ENCODE assay signal across 9 mouse cellular contexts in genomic region chr7:81954208-81954846, GRCm38 (mm10). TPM values are rescaled to one million over a fixed set of nuclear protein-coding genes. Genes with fewer than 3 reads are reported as not detected.
DNase-seq lines count a peak whose midpoint lies in the region; TF ChIP-seq lines count a peak whose summit lies in the region.
"Had no signal": no experiment of that assay in that cellular context is flagged by ENCODE, and none has a peak within 500 bp of the region (broad histone marks: within the 10 kb centered on the region; RNA-seq: fewer than 3 reads in every experiment).

No protein-coding gene starts in this region.

- TF ChIP-seq POLR2A in small intestine, adult 2 months (IDR thresholded peaks at IDR 0.05; ENCODE audit: low read depth, low read length): no peak

- H3K36me3 ChIP-seq in small intestine, adult 2 months (ENCODE audit: control insufficient read depth, insufficient read depth, low read length): no peaks in the 10 kb centered on the region
- H3K36me3 ChIP-seq: heart, embryonic 15.5 days had no signal

- TF ChIP-seq CTCF in small intestine, adult 2 months (IDR thresholded peaks at IDR 0.05; ENCODE audit: extremely low read depth, insufficient read length, insufficient replicate concordance, low read depth, low read length): peak; percentile 10; the same call in 1 of the 2 replicates

- H3K4me3 ChIP-seq in small intestine, adult 2 months (ENCODE audit: low read depth, low read length): no peak overlapping the region
- H3K4me3 ChIP-seq: heart, embryonic 15.5 days had no signal

- peak; percentile 37 for DNase-seq in embryo, embryonic 10 days (ENCODE audit: low spot score)
- DNase-seq in embryo, embryonic 9.5 days (ENCODE audit: extremely low spot score): no peak
- DNase-seq in left cerebral cortex, adult 18-20 months (ENCODE audit: low spot score in 2 of 2): peak; percentile 25
- DNase-seq in left cerebral cortex, postnatal 4 days: no peak
- DNase-seq in MN1 (ENCODE audit: low spot score): peak; percentile 21
- peak; percentile 37 for DNase-seq in kidney, postnatal 14 days
- DNase-seq in ovary, postnatal 10 days (ENCODE audit: low spot score): no peak

- H3K27me3 ChIP-seq in small intestine, adult 2 months (ENCODE audit: control insufficient read depth, insufficient read depth, low read length): no peaks in the 10 kb centered on the region

- no peak overlapping the region for H3K27ac ChIP-seq in small intestine, adult 2 months (ENCODE audit: insufficient read depth, low read depth, low read length)
- H3K27ac ChIP-seq: heart, embryonic 15.5 days had no signal

- H3K4me1 ChIP-seq in small intestine, adult 2 months (ENCODE audit: control insufficient read depth, insufficient read depth, insufficient read length, low read length): no peaks in the 10 kb centered on the region
- H3K4me1 ChIP-seq: heart, embryonic 15.5 days had no signal

- intact Hi-C loops in left cerebral cortex, postnatal 4 days (cut with DNase I): no loop called here

RNA-seq across cellular contexts. Expression of gene Hdgfl3, which starts 20.1 kb away (rescaled TPM):
- total RNA-seq in left cerebral cortex, adult 18-20 months (2021): 10 to 100 TPM; 79.9 to 83.2 TPM
- total RNA-seq in left cerebral cortex, postnatal 4 days (2021): 100 to 1,000 TPM; 124 to 126 TPM
- polyA plus RNA-seq in small intestine, adult 2 months (2012; rRNA removed): 1.0 and 1.3 TPM in 2 replicates

RNA-seq across cellular contexts. Expression of gene Bnc1, which starts 37.8 kb away (rescaled TPM):
- not detected for total RNA-seq in left cerebral cortex, adult 18-20 months (2021)
- total RNA-seq in left cerebral cortex, postnatal 4 days (2021): not detected
- polyA plus RNA-seq in small intestine, adult 2 months (2012; rRNA removed): 0.05 and 0.17 TPM in 2 replicates

Comparison
In these comparisons a context has a peak if more than half of its experiments do, and no peak if none do; other contexts are left out.
1. DNase-seq: peak in embryo, embryonic 10 days (single experiment), left cerebral cortex, adult 18-20 months (2 of 2), MN1 (single experiment) and kidney, postnatal 14 days (single experiment); none in embryo, embryonic 9.5 days (single experiment), left cerebral cortex, postnatal 4 days (single experiment) and ovary, postnatal 10 days (single experiment).